Mouse (Mus musculus) naive thymus-derived CD4-positive, alpha-beta T cell, adult 2 months (primary cell): ENCODE measurements at regions not wholly inside any gene's neighbourhood (a gene's known extent, or its start where the extent isn't known, plus 50 kb on each side); places are given as distances from the start of the nearest gene placed in this dataset.

Experiments used
- DNase-seq: peaks from one replicate; pipeline ENCODE4 v3.0.0-alpha.2; 2011; ENCODE audit warnings: low read depth

- no peak for DNase-seq
These were observed 70.5 kb downstream of the Tmx1 start for GRCm38 (mm10) chr12:70523379-70523778.

GRCm38 (mm10) chr12:70524703-70525102 lies 71.8 kb downstream of the Tmx1 start:
- DNase-seq, result no peak

- no peak for DNase-seq
These were observed 78.8 kb downstream of the Tmx1 start for GRCm38 (mm10) chr12:70531661-70532060.

GRCm38 (mm10) chr12:70532225-70532624 lies 79.3 kb downstream of the Tmx1 start:
- DNase-seq, result no peak

- DNase-seq, result no peak
These were observed 79.9 kb downstream of the Tmx1 start for GRCm38 (mm10) chr12:70532843-70533242.

- no peak for DNase-seq
These were observed 80.6 kb downstream of the Tmx1 start for GRCm38 (mm10) chr12:70533375-70533935.

GRCm38 (mm10) chr12:70539124-70539523 lies 86.2 kb downstream of the Tmx1 start:
- no peak for DNase-seq

- DNase-seq, result no peak
These were observed 87.0 kb downstream of the Tmx1 start for GRCm38 (mm10) chr12:70539856-70540255.

GRCm38 (mm10) chr12:70541432-70541831 lies 88.5 kb downstream of the Tmx1 start:
- DNase-seq, result no peak

- no peak for DNase-seq
These were observed 90.4 kb downstream of the Tmx1 start for GRCm38 (mm10) chr12:70543299-70543698.

GRCm38 (mm10) chr12:70544326-70544725 lies 91.4 kb downstream of the Tmx1 start:
- DNase-seq, result no peak

- no peak for DNase-seq
These were observed 92.1 kb downstream of the Tmx1 start for GRCm38 (mm10) chr12:70544850-70545510.

GRCm38 (mm10) chr12:70547199-70547598 lies 94.3 kb downstream of the Tmx1 start:
- no peak for DNase-seq

GRCm38 (mm10) chr12:70549296-70549695 lies 96.4 kb downstream of the Tmx1 start:
- no peak for DNase-seq

- no peak for DNase-seq
These were observed 101.0 kb downstream of the Tmx1 start for GRCm38 (mm10) chr12:70553866-70554265.

GRCm38 (mm10) chr12:70554586-70554985 lies 101.7 kb downstream of the Tmx1 start:
- no peak for DNase-seq

- DNase-seq, result no peak
These were observed 102.8 kb downstream of the Tmx1 start for GRCm38 (mm10) chr12:70555723-70556122.

- DNase-seq, result no peak
These were observed 103.9 kb downstream of the Tmx1 start for GRCm38 (mm10) chr12:70556820-70557219.

GRCm38 (mm10) chr12:70563446-70563845 lies 110.6 kb downstream of the Tmx1 start:
- no peak for DNase-seq

GRCm38 (mm10) chr12:70575665-70576064 lies 122.8 kb downstream of the Tmx1 start:
- no peak for DNase-seq

- DNase-seq, result no peak
These were observed 124.9 kb downstream of the Tmx1 start for GRCm38 (mm10) chr12:70577769-70578168.

GRCm38 (mm10) chr12:70579328-70579905 lies 126.5 kb downstream of the Tmx1 start:
- no peak for DNase-seq

GRCm38 (mm10) chr12:70586181-70586580 lies 133.3 kb downstream of the Tmx1 start:
- no peak for DNase-seq

- DNase-seq, result no peak
These were observed 135.3 kb downstream of the Tmx1 start for GRCm38 (mm10) chr12:70588234-70588633.
